Mouse (Mus musculus) layer of hippocampus, postnatal 36 days (tissue): ENCODE measurements at regions not wholly inside any gene's neighbourhood (a gene's known extent, or its start where the extent isn't known, plus 50 kb on each side); places are given as distances from the start of the nearest gene placed in this dataset.
"Not testable (repeated sequence)": the region's sequence is repeated elsewhere in the genome, so short reads cannot be mapped to it uniquely, and the experiment has no call there.

Experiments
- DNase-seq, 2 experiments: peaks; one replicate each; pipeline ENCODE4 v3.0.0; 2022

- DNase-seq, result not testable (repeated sequence)
Measured at GRCm38 (mm10) chr7:93254287-93254686, 174.6 kb downstream of the Fam181b start.

DNA sequence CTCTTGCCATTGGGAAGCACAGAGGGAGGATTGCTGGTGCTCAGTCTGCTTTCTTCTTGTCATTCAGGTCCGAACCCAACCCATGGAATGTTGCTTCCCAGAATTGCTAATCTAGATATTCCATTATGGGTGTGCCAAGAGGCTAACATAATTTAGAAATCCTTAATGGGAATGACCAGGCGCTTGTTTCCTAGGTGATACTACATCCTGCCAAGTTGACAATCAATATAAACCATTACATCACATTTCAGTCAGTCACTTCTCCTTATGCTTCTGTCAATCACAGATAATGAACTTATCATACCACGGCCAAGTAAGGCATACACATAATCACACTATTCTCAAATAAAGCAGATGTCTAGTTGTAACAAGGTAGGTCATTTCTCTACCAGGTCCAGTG lies 206.1 kb downstream of the Fam181b start:
- no peak for DNase-seq

DNA sequence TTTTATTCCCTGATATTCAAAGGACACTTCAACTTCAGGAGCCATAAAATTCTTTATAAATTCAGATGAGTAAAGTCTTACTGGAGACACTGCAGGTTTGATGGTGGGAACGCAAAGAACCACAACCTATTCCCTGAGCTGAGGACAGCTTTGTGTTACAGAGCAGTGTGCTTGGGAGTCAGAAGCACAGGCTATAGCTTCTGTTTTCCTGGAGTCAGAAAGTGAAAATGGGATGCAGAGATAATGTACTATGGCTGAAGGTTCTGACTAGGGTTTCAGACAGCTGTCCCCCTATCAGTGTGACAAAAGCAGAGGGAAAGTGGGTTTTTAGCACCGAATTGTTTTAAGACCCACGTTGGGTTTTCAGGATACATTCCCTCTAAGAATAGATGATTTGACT lies 211.8 kb downstream of the Fam181b start:
- no peak for DNase-seq

DNA sequence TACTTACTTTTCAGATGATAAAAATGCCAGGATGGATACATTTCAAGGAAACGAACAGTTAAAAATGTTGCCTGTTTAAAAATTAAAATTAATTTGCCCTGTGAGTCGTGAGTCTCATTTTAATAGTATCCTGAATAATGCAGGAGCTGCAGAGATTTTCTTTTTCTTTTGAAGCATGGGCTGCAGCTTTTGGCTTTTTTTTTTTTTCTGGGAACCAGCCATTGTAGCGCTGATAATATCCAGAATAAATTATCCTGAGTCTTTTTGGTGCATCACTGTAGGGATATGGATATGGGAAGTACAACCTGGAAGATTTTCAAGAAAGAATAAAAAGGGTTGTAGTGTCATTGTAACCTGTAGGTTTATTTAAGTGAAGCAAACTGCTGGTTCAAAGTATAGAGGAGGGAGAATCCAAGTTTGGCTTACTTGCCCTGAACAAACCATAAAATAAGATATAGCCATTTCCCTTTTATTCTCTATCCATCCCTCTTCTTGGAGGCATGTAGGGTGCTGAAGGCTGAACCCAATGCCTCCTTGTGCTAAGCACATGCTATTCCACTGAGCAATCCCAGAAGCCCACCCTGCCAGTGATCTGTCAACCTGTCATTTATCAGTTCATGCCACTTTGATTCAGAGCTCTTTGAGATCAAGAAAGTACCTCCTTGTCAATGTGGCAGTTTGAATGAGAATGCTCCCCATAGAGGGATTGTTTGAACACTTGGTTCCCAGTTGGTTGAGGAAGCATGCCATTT lies 212.5 kb downstream of the Fam181b start:
- no peak for DNase-seq

GRCm38 (mm10) chr7:93312731-93313130 lies 233.1 kb downstream of the Fam181b start:
- no peak for DNase-seq

DNA sequence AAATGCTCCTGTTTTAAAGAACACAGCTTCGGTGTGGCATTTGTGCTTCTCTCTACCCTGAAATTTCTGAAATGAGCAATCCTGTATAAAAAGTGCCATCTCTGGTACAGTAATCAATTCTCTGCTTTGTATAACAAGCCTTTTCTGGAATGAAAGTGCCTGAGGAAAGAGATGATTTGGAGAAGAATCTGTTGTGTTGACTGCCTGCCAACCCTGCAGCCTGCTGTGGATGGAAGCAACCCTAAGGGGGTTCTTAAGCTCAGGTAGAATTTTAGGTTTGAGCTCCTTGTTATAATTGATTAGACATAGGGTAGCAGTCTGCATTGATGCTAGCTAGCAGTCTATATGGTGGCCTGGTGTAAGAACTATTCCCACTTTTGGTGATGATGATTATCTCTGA lies 251.7 kb downstream of the Fam181b start:
- DNase-seq, result peak in 1 of 2 experiments; percentile 10

DNA sequence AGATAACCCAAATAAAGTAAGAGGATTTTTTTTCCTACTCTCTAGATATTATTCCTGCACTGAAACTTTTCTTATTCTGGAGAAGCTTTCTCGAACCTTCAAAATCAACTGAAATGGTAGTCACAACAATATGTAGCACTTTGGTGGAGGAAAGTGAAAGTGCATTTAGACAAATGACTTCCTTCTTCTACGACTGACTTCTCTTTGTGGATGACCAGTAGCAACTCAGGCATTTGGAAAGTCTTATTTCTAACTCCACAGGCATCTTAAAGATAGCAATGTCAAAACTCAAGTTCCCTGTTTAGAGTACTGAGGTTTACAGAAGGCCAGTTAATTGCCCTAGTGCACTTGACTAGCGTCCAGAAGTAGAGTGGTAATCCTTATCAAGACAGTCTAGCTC lies 252.5 kb downstream of the Fam181b start:
- DNase-seq, result no peak

DNA sequence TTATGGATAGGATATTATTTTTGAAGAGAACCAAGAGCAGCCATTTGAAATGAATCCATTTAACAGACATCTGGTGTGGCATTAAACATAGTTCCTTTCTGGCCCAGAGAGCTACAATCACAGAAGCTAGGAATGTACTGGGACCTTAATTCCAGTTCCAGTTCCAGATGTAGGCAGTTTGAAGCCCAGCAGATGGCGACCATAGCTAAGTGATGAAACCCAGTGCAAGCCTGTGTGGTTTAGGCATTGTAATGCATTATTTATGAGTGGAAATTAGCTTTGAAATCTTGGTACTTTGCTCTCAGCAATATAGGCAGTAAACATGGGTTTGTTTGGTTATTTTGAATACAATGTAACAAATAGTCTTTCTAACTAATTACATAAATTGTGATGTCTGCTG lies 256.8 kb downstream of the Fam181b start:
- peak; percentile 37 to 42 for DNase-seq
